Mouse (Mus musculus) lung, embryonic 16.5 days (tissue): ENCODE measurements around the gene Nemf. TPM values are rescaled to one million over a fixed set of nuclear protein-coding genes. Genes with fewer than 3 reads are reported as not detected.

Source experiments
- ATAC-seq: fragments of 200-750 bp; cut with Nextera tagmentation; 2 replicates; pipeline ENCODE4 v1.8.0; 2017; ENCODE audit warnings: low read depth, mild to moderate bottlenecking, moderate library complexity
- H3K27ac ChIP-seq: fragments of 300-500 bp; sonication (generic); 2 replicates; pipeline ENCODE4 v1.5.1; 2014; ENCODE audit warnings: mild to moderate bottlenecking, control low read depth, low read length
- H3K27me3 ChIP-seq: fragments of 300-500 bp; sonication (generic); 2 replicates; pipeline ENCODE4 v1.6.1; 2014; ENCODE audit warnings: low read depth, low read length, mixed read lengths; ENCODE audit not compliant: control insufficient read depth, insufficient read depth
- H3K36me3 ChIP-seq: fragments of 300-500 bp; sonication (generic); 2 replicates; pipeline ENCODE4 v1.6.1; 2014; ENCODE audit warnings: low read length; ENCODE audit not compliant: control insufficient read depth, insufficient read depth
- H3K4me1 ChIP-seq: fragments of 300-500 bp; sonication (generic); replicated peaks from 2 replicates; pipeline ENCODE4 v1.6.1; 2014; ENCODE audit warnings: low read length, mixed read lengths; ENCODE audit not compliant: control insufficient read depth, insufficient read depth
- H3K4me2 ChIP-seq: fragments of 300-500 bp; sonication (generic); 2 replicates; pipeline ENCODE4 v1.6.1; 2014; ENCODE audit warnings: low read depth, low read length, control low read depth
- H3K4me3 ChIP-seq: fragments of 300-500 bp; sonication (generic); 2 replicates; pipeline ENCODE4 v1.5.1; 2014; ENCODE audit warnings: mild to moderate bottlenecking, low read length, control low read depth
- H3K9ac ChIP-seq: fragments of 300-500 bp; sonication (generic); 2 replicates; pipeline ENCODE4 v1.6.1; 2014; ENCODE audit warnings: low read length, control low read depth
- H3K9me3 ChIP-seq: fragments of 300-500 bp; sonication (generic); 2 replicates; pipeline ENCODE4 v1.6.1; 2016; ENCODE audit warnings: low read length; ENCODE audit not compliant: control insufficient read depth
- WGBS: fragments of 180-500 bp; shearing (Covaris S2); extraction: QIAGEN DNeasy Blood & Tissue Kit; methylation state at CpG from one replicate; pipeline ENCODE4 v1.1.7; 2014; 5-methylcytosine and 5-hydroxymethylcytosine counted together
- polyA plus RNA-seq: library from polyadenylated mRNA; unstranded; fragments of >200 nt; fragmentation: Nextera tagmentation; extraction: Ambion mirVana; gene quantifications from 2 replicates; pipeline ENCODE4 v1.2.1, GENCODE M21; 2015

The Nemf gene
- polyA plus RNA-seq, 1 experiment from 2014 or later: 86.9 TPM

GRCm38 (mm10) chr12:69333547-69333946, 23.4 kb downstream of the Nemf start:
- H3K4me3 ChIP-seq: no peak overlapping the region
- H3K27me3 ChIP-seq: no peaks in the 10 kb centered on the region
- peaks cover 31% of the 10 kb centered on the region for H3K36me3 ChIP-seq
- no peak overlapping the region for H3K27ac ChIP-seq
- H3K9me3 ChIP-seq: no peaks in the 10 kb centered on the region
- ATAC-seq: no peak
- H3K4me1 ChIP-seq: no peaks in the 10 kb centered on the region
- 87% methylated on average over 2 of the region's 2 CpGs for WGBS
- H3K4me2 ChIP-seq: no peak overlapping the region
- H3K9ac ChIP-seq: no peak overlapping the region

DNA sequence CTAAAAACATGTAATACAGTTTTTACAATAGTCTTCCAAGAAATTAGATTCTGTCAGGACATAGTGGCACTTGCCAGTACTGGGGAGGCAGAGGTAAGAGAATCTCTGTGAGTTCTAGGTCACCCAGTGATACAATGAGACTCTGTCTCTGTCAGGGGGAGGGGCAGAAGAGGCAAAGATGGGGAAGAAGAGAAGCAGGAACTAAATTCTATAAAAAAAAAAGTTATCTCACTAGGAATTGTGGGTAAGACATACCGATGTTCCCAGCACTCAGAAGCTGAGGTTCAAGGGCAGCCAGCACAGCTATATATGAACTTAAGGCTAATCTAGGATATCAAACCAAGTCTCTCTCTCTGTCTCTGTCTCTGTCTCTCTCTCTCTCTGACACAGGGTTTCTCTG, 24.8 kb downstream of the Nemf start:
- H3K36me3 ChIP-seq: peaks cover 25% of the 10 kb centered on the region
- H3K27ac ChIP-seq: no peak overlapping the region
- no peak overlapping the region for H3K9ac ChIP-seq
- H3K9me3 ChIP-seq: no peaks in the 10 kb centered on the region
- no peak overlapping the region for H3K4me2 ChIP-seq
- 92% methylated on average over 1 of the region's 1 CpGs for WGBS
- H3K4me3 ChIP-seq: no peak overlapping the region
- no peaks in the 10 kb centered on the region for H3K27me3 ChIP-seq
- H3K4me1 ChIP-seq: no peaks in the 10 kb centered on the region
- no peak for ATAC-seq

GRCm38 (mm10) chr12:69331187-69331586, 25.8 kb downstream of the Nemf start:
- H3K36me3 ChIP-seq: peaks cover 21% of the 10 kb centered on the region
- no peak for ATAC-seq
- 85% methylated on average over 3 of the region's 3 CpGs for WGBS
- no peak overlapping the region for H3K4me2 ChIP-seq
- H3K9ac ChIP-seq: no peak overlapping the region
- no peaks in the 10 kb centered on the region for H3K4me1 ChIP-seq
- no peak overlapping the region for H3K4me3 ChIP-seq
- H3K9me3 ChIP-seq: no peaks in the 10 kb centered on the region
- no peaks in the 10 kb centered on the region for H3K27me3 ChIP-seq
- H3K27ac ChIP-seq: no peak overlapping the region

GRCm38 (mm10) chr12:69318431-69318830, 38.5 kb downstream of the Nemf start:
- Histone ChIP-seq H3K4me1 (no peaks in the 10 kb centered on the region), H3K4me3 (no peak overlapping the region), H3K4me2 (no peak overlapping the region), H3K9ac (no peak overlapping the region), H3K9me3 (no peaks in the 10 kb centered on the region), H3K27me3 (no peaks in the 10 kb centered on the region), H3K27ac (no peak overlapping the region), H3K36me3 (peaks cover 29% of the 10 kb centered on the region)
- ATAC-seq: no peak

GRCm38 (mm10) chr12:69309659-69310058, 47.3 kb downstream of the Nemf start:
- H3K9ac ChIP-seq: no peak overlapping the region
- 92% methylated on average over 4 of the region's 4 CpGs for WGBS
- no peaks in the 10 kb centered on the region for H3K4me1 ChIP-seq
- no peak overlapping the region for H3K4me2 ChIP-seq
- H3K4me3 ChIP-seq: no peak overlapping the region
- peaks cover 61% of the 10 kb centered on the region for H3K36me3 ChIP-seq
- ATAC-seq: no peak
- H3K27me3 ChIP-seq: no peaks in the 10 kb centered on the region
- no peaks in the 10 kb centered on the region for H3K9me3 ChIP-seq
- no peak overlapping the region for H3K27ac ChIP-seq

DNA sequence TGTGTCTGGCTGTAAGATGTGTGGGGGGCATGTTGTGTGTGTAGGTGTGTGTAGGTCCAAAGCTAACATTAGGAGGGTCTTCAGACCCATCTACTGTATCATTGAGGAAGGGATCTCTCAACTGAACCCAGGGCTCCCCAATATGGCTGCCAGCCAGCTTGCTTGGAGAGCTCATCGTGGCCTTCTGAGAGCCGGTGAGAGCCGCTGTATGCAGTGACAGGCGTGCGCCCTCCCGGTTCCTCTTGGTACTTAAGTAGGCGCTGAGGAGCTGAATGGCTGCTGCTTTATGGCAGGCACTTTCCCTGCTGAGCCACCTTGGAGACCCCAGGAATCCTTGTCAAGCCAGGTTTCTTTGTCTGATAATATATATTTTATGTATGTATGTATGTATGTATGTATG, 50.6 kb downstream of the Nemf start:
- no peaks in the 10 kb centered on the region for H3K4me1 ChIP-seq
- H3K4me3 ChIP-seq: no peak overlapping the region
- peaks cover 69% of the 10 kb centered on the region for H3K36me3 ChIP-seq
- no peak for ATAC-seq
- no peaks in the 10 kb centered on the region for H3K27me3 ChIP-seq
- H3K9me3 ChIP-seq: no peaks in the 10 kb centered on the region
- no peak overlapping the region for H3K27ac ChIP-seq
- H3K9ac ChIP-seq: no peak overlapping the region
- H3K4me2 ChIP-seq: no peak overlapping the region
- 89% methylated on average over 7 of the region's 7 CpGs for WGBS

DNA sequence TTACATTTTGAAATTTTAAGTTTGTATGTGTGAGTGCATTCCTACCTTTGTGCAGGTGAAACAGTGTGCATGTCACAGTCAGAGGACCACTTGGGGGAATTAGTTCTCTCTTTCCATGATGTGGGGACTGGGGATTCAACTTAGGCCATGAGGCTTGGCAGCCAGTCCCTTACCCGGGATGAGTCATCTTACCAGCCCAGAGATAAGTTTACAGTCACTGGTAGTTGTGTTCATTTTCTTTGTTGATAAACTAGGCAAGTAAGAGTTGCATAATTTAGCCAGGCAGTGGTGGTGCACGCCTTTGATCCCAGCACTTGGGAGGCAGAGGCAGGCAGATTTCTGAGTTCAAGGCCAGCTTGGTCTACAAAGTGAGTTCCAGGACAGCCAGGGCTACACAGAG, 52.9 kb downstream of the Nemf start:
- 75% methylated on average over 2 of the region's 2 CpGs for WGBS
- Histone ChIP-seq H3K4me3 (no peak overlapping the region), H3K9me3 (no peaks in the 10 kb centered on the region), H3K9ac (no peak overlapping the region), H3K4me1 (peaks cover 4% of the 10 kb centered on the region), H3K27ac (no peak overlapping the region), H3K36me3 (peaks cover 49% of the 10 kb centered on the region), H3K27me3 (no peaks in the 10 kb centered on the region), H3K4me2 (no peak overlapping the region)
- ATAC-seq: no peak

DNA sequence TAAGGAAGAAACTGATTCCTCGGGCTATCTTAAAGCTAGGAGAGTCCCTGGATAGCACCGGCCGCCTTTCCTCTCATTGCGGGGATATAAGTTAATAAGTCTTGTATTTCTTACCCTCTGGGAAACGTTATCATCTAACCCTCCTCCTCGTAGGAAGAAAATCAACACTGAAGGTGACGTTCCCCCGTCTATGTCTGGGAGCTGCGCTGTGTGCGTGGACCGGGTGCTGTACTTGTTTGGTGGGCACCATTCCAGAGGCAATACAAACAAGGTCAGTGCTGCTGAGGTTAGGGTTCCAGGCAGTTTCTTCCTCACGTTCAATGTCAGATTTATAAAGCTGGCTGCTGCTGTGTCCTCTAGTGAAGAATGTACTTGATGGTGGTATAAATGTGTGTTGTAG, 54.8 kb downstream of the Nemf start:
- ATAC-seq: no peak
- WGBS: 91% methylated on average over 12 of the region's 12 CpGs
- Histone ChIP-seq H3K36me3 (peaks cover 34% of the 10 kb centered on the region), H3K9ac (no peak overlapping the region), H3K27me3 (no peaks in the 10 kb centered on the region), H3K4me1 (peaks cover 15% of the 10 kb centered on the region), H3K4me2 (no peak overlapping the region), H3K4me3 (no peak overlapping the region), H3K9me3 (no peaks in the 10 kb centered on the region), H3K27ac (no peak overlapping the region)

- 93% methylated on average over 2 of the region's 2 CpGs for WGBS
- Histone ChIP-seq H3K9ac (no peak overlapping the region), H3K4me3 (no peak overlapping the region), H3K27ac (no peak overlapping the region), H3K36me3 (peaks cover 24% of the 10 kb centered on the region), H3K4me2 (no peak overlapping the region), H3K9me3 (no peaks in the 10 kb centered on the region), H3K27me3 (no peaks in the 10 kb centered on the region), H3K4me1 (peaks cover 19% of the 10 kb centered on the region)
- ATAC-seq: no peak
Observed at GRCm38 (mm10) chr12:69300391-69300790, 56.6 kb downstream of the Nemf start.

DNA sequence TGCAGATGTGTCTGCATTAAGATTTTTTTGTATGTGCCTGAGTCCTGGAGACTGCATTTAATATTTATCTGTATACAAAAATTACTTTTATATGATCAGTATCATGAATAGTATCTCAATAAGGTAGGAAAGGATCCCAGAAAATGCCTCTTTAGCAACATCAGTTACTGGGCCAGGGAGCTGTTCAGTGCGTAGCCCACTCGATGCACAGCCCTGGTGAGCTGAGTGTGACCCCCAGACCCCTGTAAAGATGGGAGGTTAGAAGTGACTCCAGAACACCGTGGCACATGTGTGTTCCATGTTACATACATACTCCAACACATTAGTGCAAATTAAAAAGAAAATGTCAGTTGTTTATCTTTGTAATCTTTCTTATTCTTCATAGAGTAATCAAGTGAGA, 57.1 kb downstream of the Nemf start:
- ATAC-seq: no peak
- 86% methylated on average over 3 of the region's 3 CpGs for WGBS
- no peaks in the 10 kb centered on the region for H3K27me3 ChIP-seq
- H3K4me2 ChIP-seq: no peak overlapping the region
- H3K4me3 ChIP-seq: no peak overlapping the region
- no peak overlapping the region for H3K27ac ChIP-seq
- H3K36me3 ChIP-seq: peaks cover 20% of the 10 kb centered on the region
- H3K4me1 ChIP-seq: peaks cover 19% of the 10 kb centered on the region
- H3K9me3 ChIP-seq: no peaks in the 10 kb centered on the region
- no peak overlapping the region for H3K9ac ChIP-seq
